Mouse (Mus musculus) T-helper 2 cell (primary cell): Measurements from ENCODE around the gene Olfr980.
"Not testable (repeated sequence)": the region's sequence is repeated elsewhere in the genome, so short reads cannot be mapped to it uniquely, and the experiment has no call there.

Experiments used
- in situ Hi-C: fragments of 300-600 bp; cut with MboI, MseI; formaldehyde crosslinking; loops from one replicate; pipeline ENCODE4 v1.15.1; 2025; ENCODE audit warnings: high pct_unique_total_duplicates

Gene Olfr980

GRCm38 (mm10) chr9:40009482-40009881, at the start of gene Olfr980:
Gene Olfr980 (minus strand): TSS chr9:40009582.
- in situ Hi-C loops: no loop called here

DNA sequence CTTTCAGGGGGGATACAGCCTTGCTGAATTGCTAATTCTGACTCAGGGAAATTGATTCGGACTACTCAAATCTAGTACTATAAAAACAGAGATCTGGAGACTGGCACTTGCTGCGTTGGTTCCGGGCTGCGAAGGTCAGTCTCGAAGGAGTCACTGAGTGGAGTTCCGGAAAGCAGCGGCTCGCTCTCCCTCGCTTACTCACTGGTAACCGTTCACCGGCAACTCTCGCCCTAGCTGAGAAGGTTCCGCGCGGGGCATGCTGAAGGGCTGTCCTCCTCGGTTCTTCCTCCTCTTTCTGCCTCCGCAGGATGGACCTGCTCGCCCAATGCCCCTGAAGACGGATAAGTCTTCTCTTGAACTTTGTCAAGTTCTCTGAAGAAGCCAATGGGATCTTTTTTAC, 40.8 kb upstream of the Olfr980 start:
- in situ Hi-C loops: no loop called here

DNA sequence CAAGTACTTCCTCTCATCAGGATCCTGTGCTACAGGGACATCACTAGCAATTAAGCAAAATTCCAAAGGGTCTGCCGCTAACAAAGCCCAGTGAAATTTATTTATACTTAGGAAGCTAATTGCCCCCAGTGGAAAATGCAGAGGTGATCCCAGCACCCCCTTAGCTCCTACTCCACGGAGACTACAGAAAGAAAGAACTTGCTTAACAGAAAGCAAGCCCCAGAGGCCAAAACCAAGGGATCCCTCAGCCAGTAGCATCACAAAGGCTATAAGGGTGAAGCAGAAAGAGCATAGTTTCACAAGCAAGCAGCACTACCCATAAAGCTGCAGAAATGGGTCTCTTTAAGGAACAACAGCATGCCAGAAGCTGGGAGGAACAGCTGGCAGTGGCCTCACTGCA, 11.8 kb upstream of the Olfr980 start, which contains the start of gene Olfr981:
Olfr981 (plus strand) TSS at position 301 of the 400 bp plus-strand sequence.
- in situ Hi-C loops: no loop called here

DNA sequence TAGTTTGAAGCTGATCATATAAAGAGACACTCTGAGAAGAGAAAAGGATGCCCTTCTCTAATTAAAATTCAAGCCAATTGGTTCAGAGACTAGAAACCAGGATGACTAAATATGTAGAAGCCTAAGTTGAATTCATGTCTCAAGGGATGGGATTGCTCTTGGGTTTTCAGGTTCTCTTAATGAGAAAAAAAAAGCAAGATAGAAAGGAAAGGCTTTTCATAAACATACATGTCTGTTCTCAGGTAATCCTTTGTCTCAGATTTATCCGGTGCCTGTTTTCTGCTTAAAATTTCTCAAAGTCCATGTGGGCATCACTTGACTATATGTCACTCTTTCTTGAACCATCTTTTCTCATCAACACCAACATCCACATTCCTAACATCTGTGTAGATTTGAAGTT, 6.0 kb downstream of the Olfr980 start, which contains the start of gene Olfr979:
Olfr979 (minus strand) TSS at position 101 of the 400 bp plus-strand sequence.
- in situ Hi-C loops: no loop called here

DNA sequence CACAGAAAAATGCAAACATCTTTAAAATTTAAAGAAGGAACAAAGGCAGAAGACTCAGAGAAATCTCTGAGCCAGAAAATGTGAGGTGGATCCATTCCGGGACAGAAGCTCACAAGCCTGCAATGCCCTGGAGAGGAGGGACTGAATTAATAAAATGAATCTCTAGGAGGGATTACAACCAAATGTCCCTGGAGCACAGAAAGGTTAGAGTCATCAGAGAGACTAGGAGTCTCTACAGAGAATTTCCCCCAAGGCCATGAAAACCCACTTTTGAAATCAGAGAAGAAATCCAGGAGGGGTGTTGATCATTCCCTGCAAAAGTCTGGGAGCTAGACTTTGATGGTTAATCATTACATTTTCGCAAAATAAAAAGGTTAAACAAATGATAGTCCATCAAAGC, 17.6 kb downstream of the Olfr980 start, which contains the start of gene Olfr978:
Olfr978 (plus strand) TSS at position 301 of the 400 bp plus-strand sequence.
- in situ Hi-C loops: no loop called here

DNA sequence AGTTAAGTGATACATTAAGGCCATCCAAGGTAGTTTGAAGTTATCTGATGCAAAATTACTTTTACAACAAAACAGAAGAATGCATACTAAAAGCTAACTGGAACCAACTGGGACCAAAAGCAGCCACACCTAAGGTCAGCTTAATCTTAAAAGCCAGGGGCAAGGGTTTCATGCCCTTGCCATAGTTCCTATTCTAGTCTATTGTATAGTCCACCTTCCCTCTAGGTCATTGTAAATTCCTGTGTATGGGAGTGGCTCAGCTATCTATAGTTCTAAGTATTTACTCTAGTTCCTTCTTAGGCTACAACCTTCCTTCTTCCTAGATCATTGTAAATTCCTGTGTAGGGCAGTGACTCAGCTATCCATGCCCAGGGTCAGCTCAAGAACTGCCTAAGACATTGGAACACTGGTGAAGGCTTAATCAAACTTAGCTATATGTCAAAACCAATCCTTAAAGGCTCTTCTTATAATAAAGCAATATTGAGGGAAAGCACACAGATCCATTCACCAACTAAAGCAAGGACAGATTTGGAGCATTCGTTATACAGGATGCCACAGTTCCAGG, 32.7 kb downstream of the Olfr980 start:
- in situ Hi-C loops: not testable (repeated sequence)

DNA sequence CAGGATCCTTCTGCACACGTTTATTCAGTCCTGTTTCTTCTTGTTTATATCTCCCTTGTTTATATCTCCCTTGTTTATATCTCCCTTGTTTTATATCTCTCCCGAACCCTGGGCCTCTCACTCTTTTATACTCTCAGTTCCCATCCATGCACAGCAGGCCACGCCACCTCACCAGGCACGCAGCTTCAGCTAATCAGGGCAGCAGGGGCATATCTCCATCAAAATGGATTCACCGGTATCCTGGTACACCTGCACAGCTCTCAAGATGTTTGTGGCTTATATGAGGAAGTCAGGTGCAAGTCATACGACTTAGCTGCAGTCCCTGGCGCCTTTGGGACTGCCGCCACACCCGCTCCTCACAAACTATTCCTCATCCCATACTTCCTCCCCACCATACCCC, 48.3 kb downstream of the Olfr980 start, which contains the start of gene Olfr976:
Olfr976 (minus strand) TSS at position 101 of the 400 bp plus-strand sequence.
- in situ Hi-C loops: not testable (repeated sequence)
